Comparison of ENCODE assay signal across 30 mouse cellular contexts in the genomic region with DNA sequence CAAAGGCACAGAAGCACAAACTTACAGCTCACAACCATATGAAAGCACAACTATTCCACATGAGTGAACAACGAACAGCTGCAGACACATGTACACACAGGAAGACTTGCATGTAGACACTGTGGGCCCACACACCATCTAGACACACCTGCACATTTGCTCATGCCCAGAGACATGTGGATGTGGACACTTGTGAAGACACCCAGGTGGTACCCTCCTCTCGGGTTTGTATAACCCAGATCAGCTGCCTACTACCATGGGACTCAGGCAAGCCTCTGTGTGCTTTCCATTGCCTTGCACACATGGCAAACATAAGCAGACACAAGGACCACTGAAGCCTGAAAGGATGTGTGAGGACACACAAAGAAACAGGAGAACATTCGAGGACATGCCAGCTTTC. TPM values are rescaled to one million over a fixed set of nuclear protein-coding genes. Genes with fewer than 3 reads are reported as not detected.
DNase-seq lines count a peak whose midpoint lies in the region; ATAC-seq and TF ChIP-seq lines count a peak whose summit lies in the region.
"Had no signal": no experiment of that assay in that cellular context is flagged by ENCODE, and none has a peak within 500 bp of the region (broad histone marks: within the 10 kb centered on the region; RNA-seq: fewer than 3 reads in every experiment).

No protein-coding gene starts in this region.

- 80% methylated on average over 3 of the region's 3 CpGs for WGBS in heart, embryonic 14.5 days

- ATAC-seq in heart, embryonic 14.5 days (ENCODE audit: insufficient number of reproducible peaks, insufficient read depth, low FRiP score, low read depth), result no peak
- ATAC-seq: activated CD4-positive, CD25-positive, alpha-beta regulatory T cell, adult 4 months; forebrain, embryonic 16.5 days; hindbrain, postnatal 0 days had no signal

- DNase-seq in gastrocnemius, adult 2 months, result no peak
- no peak for DNase-seq in gastrocnemius, postnatal 36 days
- no peak for DNase-seq in heart, postnatal 10 days
- peak; percentile 36 for DNase-seq in A20 (ENCODE audit: low read depth, low spot score)
- peak; percentile 76 for DNase-seq in thymus, postnatal 0 days (ENCODE audit: low spot score)
- no peak for DNase-seq in spleen, adult 12 weeks (ENCODE audit: low spot score)
- no peak for DNase-seq in left cerebral cortex, adult 9 months (ENCODE audit: low spot score in 2 of 2)
- DNase-seq: adrenal gland, postnatal 14 days; cerebellum, adult 11-12 months; kidney, adult 11 months; liver, postnatal 0 days; lung, postnatal 10 days had no signal

- peak overlapping the region; percentile 68 for H3K4me2 ChIP-seq in heart, embryonic 14.5 days (ENCODE audit: low read length)
- H3K4me2 ChIP-seq: embryonic facial prominence, embryonic 15.5 days; midbrain, embryonic 12.5 days had no signal

- intact Hi-C loops in gastrocnemius, adult 2 months (cut with DNase I), result loop anchor here (10.0 kb wide), 1 partner anchor 316 kb away; a partner anchor contains a TSS
- intact Hi-C loops in gastrocnemius, postnatal 36 days (cut with DNase I), result no loop called here
- intact Hi-C loops in heart, postnatal 10 days (cut with DNase I), result no loop called here

- H3K27ac ChIP-seq in gastrocnemius, adult 2 months, result peak overlapping the region; percentile 85
- peak overlapping the region; percentile 95 to 96 for H3K27ac ChIP-seq in heart, embryonic 14.5 days (replicated peaks in 1 of 2; ENCODE audit: control insufficient read depth in 1 of 2, insufficient read depth in 1 of 2, low read depth in 2 of 2, low read length in 2 of 2)
- H3K27ac ChIP-seq: hindbrain, postnatal 0 days; midbrain, embryonic 12.5 days had no signal

- H3K9me3 ChIP-seq in heart, embryonic 14.5 days (ENCODE audit: control insufficient read depth, low read length), result no peaks in the 10 kb centered on the region
- H3K9me3 ChIP-seq: embryonic facial prominence, embryonic 15.5 days; G1E; midbrain, embryonic 12.5 days had no signal

- H3K27me3 ChIP-seq in heart, embryonic 14.5 days (ENCODE audit: control insufficient read depth, insufficient read depth, low read length), result no peaks in the 10 kb centered on the region
- H3K27me3 ChIP-seq: embryonic facial prominence, embryonic 15.5 days; midbrain, embryonic 12.5 days had no signal

- peaks cover 27% of the 10 kb centered on the region for H3K36me3 ChIP-seq in heart, embryonic 14.5 days (ENCODE audit: control insufficient read depth, insufficient read depth, low read length)

- no peak for TF ChIP-seq CTCF in gastrocnemius, adult 2 months (IDR thresholded peaks at IDR 0.05)

- peak overlapping the region; percentile 51; the same call in 1 of the 2 replicates for H3K9ac ChIP-seq in heart, embryonic 14.5 days (ENCODE audit: low read length)
- H3K9ac ChIP-seq: embryonic facial prominence, embryonic 15.5 days; liver, postnatal 0 days; midbrain, embryonic 12.5 days had no signal

- H3K4me1 ChIP-seq in heart, embryonic 14.5 days (ENCODE audit: control insufficient read depth in 2 of 2, insufficient read depth in 2 of 2, low read length in 2 of 2), result peaks cover 42 to 59% of the 10 kb centered on the region in 2 experiments

- H3K4me3 ChIP-seq in gastrocnemius, adult 2 months, result no peak overlapping the region; the same call in 1 of the 2 replicates
- no peak overlapping the region for H3K4me3 ChIP-seq in heart, embryonic 14.5 days (ENCODE audit: control insufficient read depth in 1 of 2, insufficient read depth in 1 of 2, low read depth in 1 of 2, low read length in 2 of 2)
- H3K4me3 ChIP-seq: embryonic facial prominence, embryonic 15.5 days; midbrain, embryonic 12.5 days had no signal

RNA-seq across cellular contexts. Expression of a gene that starts 3.9 kb away (rescaled TPM):
- total RNA-seq in gastrocnemius, adult 2 months (2021), result 10 to 100 TPM; 21.6 to 28.7 TPM
- 10 to 100 TPM; 23.1 to 23.4 TPM for total RNA-seq in gastrocnemius, postnatal 36 days (2021)
- polyA plus RNA-seq in heart, embryonic 14.5 days (2014; fragmentation: Nextera tagmentation; extraction: Ambion mirVana), result 16.4 and 22.5 TPM in 2 replicates
- total RNA-seq in heart, postnatal 10 days (2021), result 10 to 100 TPM; 33.2 to 35.7 TPM
- polyA plus RNA-seq in thymus, postnatal 0 days (2015; fragmentation: Nextera tagmentation; extraction: Ambion mirVana), result 25.2 and 27.1 TPM in 2 replicates

RNA-seq across cellular contexts. Expression of a gene that starts 13.4 kb away (rescaled TPM):
- not detected for total RNA-seq in gastrocnemius, adult 2 months (2021)
- not detected for total RNA-seq in gastrocnemius, postnatal 36 days (2021)
- 0.30 TPM in 1 of 2 replicates, not detected in the other for polyA plus RNA-seq in heart, embryonic 14.5 days (2014; fragmentation: Nextera tagmentation; extraction: Ambion mirVana)
- not detected for total RNA-seq in heart, postnatal 10 days (2021)
- 0.13 TPM in 1 of 2 replicates, not detected in the other for polyA plus RNA-seq in thymus, postnatal 0 days (2015; fragmentation: Nextera tagmentation; extraction: Ambion mirVana)
- total RNA-seq: adrenal gland, postnatal 14 days; G1E; hindbrain, postnatal 0 days; layer of hippocampus, postnatal 25 days; left cerebral cortex, postnatal 25 days; liver, adult 2 months; megakaryocyte progenitor cell, adult 5-6 weeks had no signal
- polyA plus RNA-seq: activated CD4-positive, CD25-positive, alpha-beta regulatory T cell, adult 4 months; brain, embryonic 14.5 days; embryonic facial prominence, embryonic 15.5 days; forebrain, embryonic 16.5 days; G1E; hindbrain, postnatal 0 days; kidney, embryonic 16.5 days; large intestine, adult 2 months; liver, adult 2 months; liver, postnatal 0 days; midbrain, embryonic 12.5 days; neural tube, embryonic 14.5 days; spleen, adult 2 months; stomach, embryonic 14.5 days had no signal

RNA-seq across cellular contexts. Expression of a gene that starts 17.4 kb away (rescaled TPM):
- 10 to 100 TPM in 1 of 2 experiments, 1 to 10 TPM in 1; 9.7 to 12.0 TPM for total RNA-seq in gastrocnemius, adult 2 months (2021)
- total RNA-seq in gastrocnemius, postnatal 36 days (2021), result 10 to 100 TPM in 1 of 2 experiments, 1 to 10 TPM in 1; 8.8 to 10.4 TPM
- 39.8 and 48.4 TPM in 2 replicates for polyA plus RNA-seq in heart, embryonic 14.5 days (2014; fragmentation: Nextera tagmentation; extraction: Ambion mirVana)
- 10 to 100 TPM; 24.1 to 30.6 TPM for total RNA-seq in heart, postnatal 10 days (2021)
- 86.9 and 88.5 TPM in 2 replicates for polyA plus RNA-seq in thymus, postnatal 0 days (2015; fragmentation: Nextera tagmentation; extraction: Ambion mirVana)

RNA-seq across cellular contexts. Expression of a gene that starts 17.5 kb away (rescaled TPM):
- 10 to 100 TPM; 17.9 to 28.5 TPM for total RNA-seq in gastrocnemius, adult 2 months (2021)
- 10 to 100 TPM; 18.3 to 20.6 TPM for total RNA-seq in gastrocnemius, postnatal 36 days (2021)
- polyA plus RNA-seq in heart, embryonic 14.5 days (2014; fragmentation: Nextera tagmentation; extraction: Ambion mirVana), result 354 and 357 TPM in 2 replicates
- 10 to 100 TPM; 79.1 to 82.9 TPM for total RNA-seq in heart, postnatal 10 days (2021)
- 582 and 637 TPM in 2 replicates for polyA plus RNA-seq in thymus, postnatal 0 days (2015; fragmentation: Nextera tagmentation; extraction: Ambion mirVana)

RNA-seq across cellular contexts. Expression of a gene that starts 27.1 kb away (rescaled TPM):
- not detected for total RNA-seq in gastrocnemius, adult 2 months (2021)
- not detected for total RNA-seq in gastrocnemius, postnatal 36 days (2021)
- 0.88 and 3.6 TPM in 2 replicates for polyA plus RNA-seq in heart, embryonic 14.5 days (2014; fragmentation: Nextera tagmentation; extraction: Ambion mirVana)
- total RNA-seq in heart, postnatal 10 days (2021), result not detected
- polyA plus RNA-seq in thymus, postnatal 0 days (2015; fragmentation: Nextera tagmentation; extraction: Ambion mirVana), result 2.4 and 6.3 TPM in 2 replicates
- total RNA-seq: adrenal gland, postnatal 14 days; G1E; hindbrain, postnatal 0 days; liver, adult 2 months had no signal
- polyA plus RNA-seq: activated CD4-positive, CD25-positive, alpha-beta regulatory T cell, adult 4 months; brain, embryonic 14.5 days; forebrain, embryonic 16.5 days; G1E; gonadal fat pad, adult 2 months; kidney, embryonic 16.5 days; large intestine, adult 2 months; liver, adult 2 months; liver, postnatal 0 days; neural tube, embryonic 14.5 days; spleen, adult 2 months; stomach, embryonic 14.5 days had no signal

Comparison
In these comparisons a context has a peak if more than half of its experiments do, and no peak if none do; other contexts are left out.
1. DNase-seq: peak in A20 (single experiment) and thymus, postnatal 0 days (single experiment); none in gastrocnemius, adult 2 months (single experiment), gastrocnemius, postnatal 36 days (0 of 2), heart, postnatal 10 days (0 of 2), spleen, adult 12 weeks (single experiment) and left cerebral cortex, adult 9 months (0 of 2).